Comparison of ENCODE assay signal across 25 mouse cellular contexts in the genomic region with DNA sequence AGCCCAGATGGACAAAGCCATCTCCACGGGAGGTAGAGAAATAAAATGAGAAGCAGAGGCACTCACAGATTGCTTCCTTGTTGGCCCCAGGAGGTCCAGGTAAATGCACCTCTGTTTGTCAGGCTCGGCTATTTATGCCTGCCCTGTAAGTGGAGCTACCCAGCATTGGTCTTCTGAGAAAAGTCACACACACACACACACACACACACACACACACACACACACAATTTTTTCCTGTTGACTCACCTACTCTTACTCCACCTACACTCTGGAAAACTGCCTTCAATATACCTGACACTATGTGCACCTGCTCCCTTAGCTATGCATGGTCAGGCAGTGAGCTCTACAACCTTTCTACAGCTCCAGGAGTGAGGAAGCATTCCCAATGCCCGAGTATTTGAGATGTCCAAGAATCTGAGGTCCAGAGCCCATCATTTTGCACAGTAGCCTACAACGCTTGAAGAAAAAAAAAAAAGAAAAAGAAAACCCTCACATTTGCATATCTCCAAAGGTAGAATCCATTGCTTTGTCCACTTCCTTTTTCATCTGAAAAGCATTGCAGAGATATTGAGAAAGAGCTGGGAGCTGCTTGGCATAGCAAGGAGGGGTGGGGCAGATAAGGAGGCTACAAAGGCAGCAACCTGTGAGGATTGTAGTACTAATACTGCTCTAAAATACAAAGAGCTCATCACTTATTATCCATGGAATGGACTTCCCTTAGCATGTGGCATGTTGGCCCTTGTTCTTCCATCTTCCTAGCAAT. TPM values are rescaled to one million over a fixed set of nuclear protein-coding genes. Genes with fewer than 3 reads are reported as not detected.
DNase-seq lines count a peak whose midpoint lies in the region; ATAC-seq lines count a peak whose summit lies in the region.
"Had no signal": no experiment of that assay in that cellular context is flagged by ENCODE, and none has a peak within 500 bp of the region (broad histone marks: within the 10 kb centered on the region; RNA-seq: fewer than 3 reads in every experiment).

Sftpd (minus strand) TSS at position 91 of the 763 bp plus-strand sequence.

- H3K9ac ChIP-seq in kidney, embryonic 15.5 days = no peak within 1 kb of the TSS
- H3K9ac ChIP-seq in lung, embryonic 16.5 days (ENCODE audit: low read length) = no peak within 1 kb of the TSS
- H3K9ac ChIP-seq in forebrain, embryonic 11.5 days (ENCODE audit: low read length) = no peak within 1 kb of the TSS
- H3K9ac ChIP-seq in midbrain, embryonic 13.5 days (replicated peaks) = no peak within 1 kb of the TSS
- H3K9ac ChIP-seq: embryonic facial prominence, embryonic 12.5 days; forebrain, embryonic 13.5 days; forebrain, postnatal 0 days; heart, embryonic 13.5 days; hindbrain, embryonic 14.5 days had no signal

- H3K4me2 ChIP-seq in kidney, embryonic 15.5 days = no peak within 1 kb of the TSS
- H3K4me2 ChIP-seq in lung, embryonic 16.5 days (ENCODE audit: low read depth, low read length) = no peak within 1 kb of the TSS
- no peak within 1 kb of the TSS for H3K4me2 ChIP-seq in forebrain, embryonic 11.5 days (ENCODE audit: low read depth, low read length, severe bottlenecking)
- H3K4me2 ChIP-seq in midbrain, embryonic 13.5 days (replicated peaks) = no peak within 1 kb of the TSS
- H3K4me2 ChIP-seq: embryonic facial prominence, embryonic 12.5 days; forebrain, embryonic 13.5 days; heart, embryonic 13.5 days; hindbrain, embryonic 14.5 days had no signal

- H3K4me3 ChIP-seq in kidney, embryonic 15.5 days (replicated peaks) = no peak within 1 kb of the TSS
- no peak within 1 kb of the TSS for H3K4me3 ChIP-seq in lung, embryonic 16.5 days (ENCODE audit: low read length)
- H3K4me3 ChIP-seq in forebrain, embryonic 11.5 days (ENCODE audit: low read depth, low read length) = no peak within 1 kb of the TSS
- no peak within 1 kb of the TSS for H3K4me3 ChIP-seq in midbrain, embryonic 13.5 days (replicated peaks)
- H3K4me3 ChIP-seq: embryonic facial prominence, embryonic 12.5 days; forebrain, embryonic 13.5 days; heart, embryonic 13.5 days had no signal

- no peaks in the 10 kb centered on the region for H3K9me3 ChIP-seq in kidney, embryonic 15.5 days (replicated peaks)
- H3K9me3 ChIP-seq in lung, embryonic 16.5 days (ENCODE audit: control insufficient read depth, low read length) = no peaks in the 10 kb centered on the region
- no peaks in the 10 kb centered on the region for H3K9me3 ChIP-seq in forebrain, embryonic 11.5 days (ENCODE audit: control insufficient read depth, low read length)
- H3K9me3 ChIP-seq in midbrain, embryonic 13.5 days = no peaks in the 10 kb centered on the region
- H3K9me3 ChIP-seq: embryonic facial prominence, embryonic 12.5 days; forebrain, embryonic 13.5 days; heart, embryonic 13.5 days had no signal

- no peaks in the 10 kb centered on the region for H3K4me1 ChIP-seq in kidney, embryonic 15.5 days
- no peaks in the 10 kb centered on the region for H3K4me1 ChIP-seq in lung, embryonic 16.5 days (replicated peaks; ENCODE audit: control insufficient read depth, insufficient read depth, low read length)
- H3K4me1 ChIP-seq in forebrain, embryonic 11.5 days (replicated peaks; ENCODE audit: control insufficient read depth, insufficient read depth, low read length) = no peaks in the 10 kb centered on the region
- H3K4me1 ChIP-seq in midbrain, embryonic 13.5 days (replicated peaks) = no peaks in the 10 kb centered on the region
- H3K4me1 ChIP-seq: embryonic facial prominence, embryonic 12.5 days; forebrain, embryonic 13.5 days; heart, embryonic 13.5 days had no signal

- H3K36me3 ChIP-seq in kidney, embryonic 15.5 days = no peaks in the 10 kb centered on the region
- no peaks in the 10 kb centered on the region for H3K36me3 ChIP-seq in lung, embryonic 16.5 days (ENCODE audit: control insufficient read depth, insufficient read depth, low read length)
- H3K36me3 ChIP-seq in forebrain, embryonic 11.5 days (ENCODE audit: control insufficient read depth, insufficient read depth, low read length) = no peaks in the 10 kb centered on the region
- H3K36me3 ChIP-seq in midbrain, embryonic 13.5 days = no peaks in the 10 kb centered on the region
- H3K36me3 ChIP-seq: embryonic facial prominence, embryonic 12.5 days; heart, embryonic 13.5 days had no signal

- no peak within 1 kb of the TSS for H3K27ac ChIP-seq in kidney, embryonic 15.5 days
- no peak within 1 kb of the TSS for H3K27ac ChIP-seq in lung, embryonic 16.5 days (ENCODE audit: low read length)
- H3K27ac ChIP-seq in forebrain, embryonic 11.5 days (ENCODE audit: low read depth, low read length) = no peak within 1 kb of the TSS
- H3K27ac ChIP-seq in midbrain, embryonic 13.5 days = no peak within 1 kb of the TSS
- H3K27ac ChIP-seq: embryonic facial prominence, embryonic 12.5 days; forebrain, embryonic 13.5 days; heart, embryonic 13.5 days; hindbrain, embryonic 14.5 days had no signal

- WGBS in kidney, embryonic 15.5 days = 81% methylated on average over 4 of the region's 4 CpGs
- 55% methylated on average over 4 of the region's 4 CpGs for WGBS in lung, embryonic 16.5 days
- WGBS in forebrain, embryonic 11.5 days = 78% methylated on average over 4 of the region's 4 CpGs
- WGBS in midbrain, embryonic 13.5 days = 86% methylated on average over 4 of the region's 4 CpGs

- ATAC-seq in kidney, embryonic 15.5 days (replicated peaks; ENCODE audit: low FRiP score) = 0 out of 2 replicates have a peak, but pooled peaks have one; percentile 15
- ATAC-seq in lung, embryonic 16.5 days (ENCODE audit: low read depth) = peak; percentile 57
- no peak for ATAC-seq in forebrain, embryonic 11.5 days (replicated peaks; ENCODE audit: low FRiP score)
- ATAC-seq in midbrain, embryonic 13.5 days = no peak
- ATAC-seq: forebrain, embryonic 13.5 days; forebrain, postnatal 0 days; Patski had no signal

- H3K27me3 ChIP-seq in kidney, embryonic 15.5 days = no peaks in the 10 kb centered on the region
- H3K27me3 ChIP-seq in lung, embryonic 16.5 days (ENCODE audit: control insufficient read depth, insufficient read depth, low read depth, low read length) = no peaks in the 10 kb centered on the region
- H3K27me3 ChIP-seq in forebrain, embryonic 11.5 days (ENCODE audit: control insufficient read depth, insufficient read depth, low read length) = no peaks in the 10 kb centered on the region
- no peaks in the 10 kb centered on the region for H3K27me3 ChIP-seq in midbrain, embryonic 13.5 days
- H3K27me3 ChIP-seq: embryonic facial prominence, embryonic 12.5 days; forebrain, embryonic 13.5 days; heart, embryonic 13.5 days had no signal

- no peak for DNase-seq in kidney, adult 9 months
- DNase-seq in lung, postnatal 25 days (ENCODE audit: low spot score) = peak; percentile 57
- DNase-seq in forebrain, embryonic 11.5 days (ENCODE audit: low spot score) = no peak
- DNase-seq in cerebellum, adult 9-10 months = no peak
- no peak for DNase-seq in heart, postnatal 25 days (ENCODE audit: low spot score)
- DNase-seq: adrenal gland, adult 2 months; adrenal gland, postnatal 36 days; cerebellum, adult 2 months; cerebellum, postnatal 14 days; embryo, embryonic 11 days; forebrain, postnatal 0 days; gastrocnemius, postnatal 36 days; heart, adult 11 months had no signal

- intact Hi-C loops in heart, postnatal 25 days (cut with DNase I) = no loop called here

RNA-seq across cellular contexts. Expression of gene Sftpd, which starts in this region (rescaled TPM):
- polyA plus RNA-seq in kidney, embryonic 15.5 days (2015; fragmentation: Nextera tagmentation; extraction: Ambion mirVana) = 0.46 TPM in 1 of 2 replicates, not detected in the other
- polyA plus RNA-seq in lung, embryonic 16.5 days (2015; fragmentation: Nextera tagmentation; extraction: Ambion mirVana) = 3.3 and 6.7 TPM in 2 replicates
- not detected in 2 replicates for polyA plus RNA-seq in forebrain, embryonic 11.5 days (2014; fragmentation: Nextera tagmentation; extraction: Ambion mirVana)
- not detected for total RNA-seq in heart, postnatal 25 days (2021)
- not detected in 2 replicates for polyA plus RNA-seq in midbrain, embryonic 13.5 days (2015; fragmentation: Nextera tagmentation; extraction: Ambion mirVana)
- total RNA-seq: adrenal gland, adult 2 months; adrenal gland, postnatal 36 days; common myeloid progenitor, adult 5-6 weeks; forebrain, postnatal 0 days; gastrocnemius, adult 8-10 months; gastrocnemius, postnatal 36 days; hematopoietic stem cell, adult 5-6 weeks had no signal
- polyA plus RNA-seq: adrenal gland, adult 2 months; C2C12; cerebellum, adult 2 months; embryonic facial prominence, embryonic 12.5 days; forebrain, embryonic 13.5 days; forebrain, postnatal 0 days; heart, embryonic 13.5 days; hindbrain, embryonic 14.5 days; Patski had no signal

Comparison
In these comparisons a context has a peak if more than half of its experiments do, and no peak if none do; other contexts are left out.
1. Peak in ATAC-seq in kidney, embryonic 15.5 days; RNA of the gene not detected or under 1 TPM.